Mouse (Mus musculus): ENCODE data around the gene Myo7a. TPM values are rescaled to one million over a fixed set of nuclear protein-coding genes. Genes with fewer than 3 reads are reported as not detected.

The Myo7a gene
- total RNA-seq (2023), result 9.8 and 16.8 TPM in 2 replicates

GRCm38 (mm10) chr7:98119179-98119960, at the start of gene Myo7a:
Gene Myo7a, minus strand, starts transcription at chr7:98119524.

GRCm38 (mm10) chr7:98145402-98145801, 26.1 kb upstream of the Myo7a start, which contains the start of gene Omp:
Gene Omp, minus strand, starts transcription at chr7:98145502.

Other genes starting within 250 kb of the Myo7a start
- not detected in 2 replicates for gene Gdpd4, start 199.6 kb downstream of the Myo7a start, total RNA-seq (2023)
- 0.41 and 0.79 TPM in 2 replicates for gene Omp, start 26.0 kb upstream of the Myo7a start, total RNA-seq (2023)
- 0.68 and 1.9 TPM in 2 replicates for gene Capn5, start 58.8 kb upstream of the Myo7a start, total RNA-seq (2023)
- 0.38 TPM in 1 of 2 replicates, not detected in the other for gene B3gnt6, start 80.0 kb upstream of the Myo7a start, total RNA-seq (2023)
- gene Acer3, start 201.7 kb upstream of the Myo7a start, total RNA-seq (2023), result 27.2 and 27.8 TPM in 2 replicates
- gene Tsku, start 241.8 kb upstream of the Myo7a start, total RNA-seq (2023), result not detected in 2 replicates